Mouse (Mus musculus): ENCODE results near the gene Garnl3.

Gene Garnl3

DNA sequence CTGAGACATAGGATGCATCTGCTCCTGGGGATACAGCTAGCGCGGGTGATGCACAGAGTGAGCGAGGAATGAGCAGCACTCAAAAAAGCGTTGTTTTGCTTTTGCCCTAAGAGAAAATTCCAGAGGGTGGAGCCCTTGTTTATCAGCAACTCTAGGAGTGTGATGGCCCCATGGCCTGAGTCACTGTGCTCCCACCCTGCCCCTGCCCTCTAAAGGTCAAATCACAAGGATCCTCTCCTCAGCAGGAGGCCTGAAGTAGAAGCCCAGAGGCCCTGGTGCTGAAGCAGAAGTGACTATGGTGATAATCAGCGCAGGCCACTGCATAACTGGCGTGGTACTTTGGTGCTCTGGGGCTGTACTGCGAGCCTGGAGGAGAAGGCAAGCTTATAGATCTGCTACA is 28.1 kb upstream of the Garnl3 start:
- in situ Hi-C loops (cut with MboI; ENCODE audit: low pct_unique_long_range_greater_than_20kb in 1 of 2, low sequenced_read_pairs in 2 of 2, unreplicated experiment in 1 of 2): loop anchor here (5.0 kb wide), 1 partner anchor 193 kb away; no protein-coding TSS in a partner anchor

DNA sequence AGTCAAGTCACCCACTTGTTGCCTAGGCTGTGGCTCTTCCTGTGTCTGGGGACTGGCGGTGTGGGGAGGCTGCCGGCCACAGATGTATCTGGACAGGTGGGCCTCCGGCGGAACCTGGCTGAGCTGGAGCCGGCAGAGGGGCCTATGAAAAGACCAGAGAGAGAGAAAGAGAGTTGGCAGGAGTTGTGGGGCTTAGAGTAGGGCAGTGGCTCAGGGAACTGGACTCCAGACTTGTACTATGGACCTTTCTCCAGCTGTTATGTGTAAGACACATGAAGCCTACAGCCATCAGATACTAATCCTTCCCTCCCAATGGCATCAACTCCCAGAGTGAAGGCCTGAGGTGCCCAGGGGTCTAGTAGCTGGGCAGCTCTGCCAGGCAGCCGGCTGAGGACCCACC is 27.4 kb upstream of the Garnl3 start:
- in situ Hi-C loops (cut with MboI; ENCODE audit: low pct_unique_long_range_greater_than_20kb in 1 of 2, low sequenced_read_pairs in 2 of 2, unreplicated experiment in 1 of 2): loop anchor here (5.0 kb wide), 1 partner anchor 193 kb away; no protein-coding TSS in a partner anchor

DNA sequence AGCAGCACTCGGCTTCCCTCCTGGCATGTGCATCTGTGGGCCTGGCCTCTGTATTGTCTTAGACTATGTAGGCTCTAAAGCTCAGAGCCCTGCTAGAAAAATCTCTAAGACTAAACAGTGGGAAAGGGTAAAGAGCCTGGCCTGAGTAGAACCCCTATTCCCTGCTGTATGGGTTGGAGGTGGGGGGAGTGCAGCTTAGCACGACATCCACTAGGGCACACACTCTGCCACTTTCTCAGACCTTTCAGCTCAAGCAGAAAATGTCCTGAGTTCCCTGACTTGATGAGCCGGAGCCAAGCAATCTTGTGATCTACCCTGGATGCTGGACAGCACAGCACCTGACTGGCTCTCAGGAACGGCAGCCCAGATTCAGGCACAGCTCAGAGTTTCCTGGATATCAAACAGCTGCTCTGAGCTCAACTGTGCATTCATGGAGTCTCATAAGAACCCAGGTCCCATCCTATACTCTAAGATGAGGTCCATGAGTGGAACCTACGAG is 24.9 kb upstream of the Garnl3 start:
- in situ Hi-C loops (cut with MboI; ENCODE audit: low pct_unique_long_range_greater_than_20kb in 1 of 2, low sequenced_read_pairs in 2 of 2, unreplicated experiment in 1 of 2): loop anchor here (5.0 kb wide), 1 partner anchor 196 kb away; no protein-coding TSS in a partner anchor

DNA sequence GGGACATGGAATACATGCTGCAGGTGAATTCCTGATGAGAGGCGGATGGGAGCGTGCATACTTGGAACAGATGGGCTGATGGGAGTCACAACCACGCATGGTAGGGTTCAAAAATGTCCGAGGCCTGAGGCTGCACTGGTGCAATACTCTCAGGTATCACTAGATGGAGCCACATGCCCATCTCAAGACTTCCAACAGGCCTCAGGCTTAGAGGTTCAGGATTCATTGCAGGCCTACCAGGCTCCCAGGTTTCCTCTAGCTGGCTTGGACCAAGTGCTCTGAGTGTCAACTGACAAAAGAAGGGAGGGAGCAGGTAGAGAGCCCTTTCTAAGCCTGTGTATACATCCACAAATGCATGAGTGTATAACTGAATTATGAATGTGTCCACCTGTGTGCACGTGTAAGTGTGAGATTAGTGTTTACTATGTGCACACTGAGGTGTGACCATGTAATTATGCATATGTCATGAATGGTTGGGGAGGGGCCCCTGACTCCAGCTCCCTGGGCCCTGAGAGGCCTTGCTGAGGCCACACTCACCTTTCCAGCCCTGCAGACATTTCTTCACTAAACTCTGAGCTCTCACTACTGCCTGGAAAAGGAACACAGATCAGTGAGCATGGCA is 23.4 kb upstream of the Garnl3 start:
- in situ Hi-C loops (cut with MboI; ENCODE audit: low pct_unique_long_range_greater_than_20kb in 1 of 2, low sequenced_read_pairs in 2 of 2, unreplicated experiment in 1 of 2): loop anchor here (5.0 kb wide), 1 partner anchor 197 kb away; no protein-coding TSS in a partner anchor

DNA sequence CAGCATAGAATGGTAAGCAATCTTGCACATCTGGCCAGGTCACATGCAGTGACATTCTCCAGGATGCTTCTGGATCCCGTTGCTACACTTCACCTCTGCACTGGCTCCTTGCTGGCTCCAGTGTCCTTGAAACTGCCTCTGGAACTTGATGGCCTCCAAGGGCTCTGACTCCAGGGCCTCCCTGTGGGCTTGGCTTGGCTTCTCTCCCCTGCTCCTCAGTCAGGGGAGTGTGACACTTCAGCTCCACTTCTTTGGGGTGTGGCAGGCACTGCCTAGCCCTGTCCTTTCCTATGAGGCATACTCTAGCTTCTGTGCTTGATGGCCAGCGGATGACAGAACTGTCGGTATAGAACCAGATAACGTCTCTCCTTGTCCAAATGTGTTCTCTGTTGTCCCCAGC is 15.5 kb upstream of the Garnl3 start:
- in situ Hi-C loops (cut with MboI; ENCODE audit: low pct_unique_long_range_greater_than_20kb in 1 of 2, low sequenced_read_pairs in 2 of 2, unreplicated experiment in 1 of 2): no loop called here

DNA sequence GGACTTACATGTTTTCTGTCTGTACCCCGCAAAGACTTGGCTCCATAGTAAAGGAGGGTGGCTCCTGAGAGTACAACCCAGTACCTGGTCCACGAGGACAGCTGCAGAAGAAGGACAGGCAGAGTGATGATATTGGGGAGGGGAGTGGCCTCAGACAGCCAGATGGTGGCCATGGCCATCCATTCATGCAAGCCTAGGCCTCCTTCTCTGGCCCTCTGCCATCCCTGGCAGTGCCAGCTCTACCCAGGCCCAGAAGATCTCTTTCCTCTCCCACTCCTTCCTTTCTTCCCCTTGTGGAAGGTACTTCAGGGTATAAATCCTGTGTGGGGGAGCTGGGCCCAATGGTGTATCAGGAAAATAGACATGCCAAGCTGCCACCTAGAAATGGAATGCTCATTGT is 11.8 kb upstream of the Garnl3 start:
- in situ Hi-C loops (cut with MboI; ENCODE audit: low pct_unique_long_range_greater_than_20kb in 1 of 2, low sequenced_read_pairs in 2 of 2, unreplicated experiment in 1 of 2): no loop called here

DNA sequence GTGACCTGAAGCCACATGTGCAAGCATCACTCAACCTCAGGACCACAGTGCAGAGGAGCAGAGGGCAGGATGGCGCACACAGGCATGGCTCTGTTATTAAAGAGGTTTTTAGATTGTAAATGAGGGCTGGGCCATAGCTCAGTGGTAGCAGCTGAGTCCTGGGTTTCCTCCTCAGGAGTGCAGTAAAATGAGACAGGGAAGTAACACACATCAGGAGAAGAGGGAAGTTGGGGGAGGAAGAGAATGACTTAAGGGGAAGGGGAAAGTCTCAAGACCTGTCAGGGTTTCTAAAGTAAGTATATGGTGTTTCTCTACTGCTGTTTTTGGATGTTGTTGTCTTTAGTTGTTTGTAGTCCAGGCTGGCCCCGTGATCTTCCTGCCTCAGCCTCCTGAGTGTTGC is 7.0 kb upstream of the Garnl3 start:
- in situ Hi-C loops (cut with MboI; ENCODE audit: low pct_unique_long_range_greater_than_20kb in 1 of 2, low sequenced_read_pairs in 2 of 2, unreplicated experiment in 1 of 2): no loop called here

DNA sequence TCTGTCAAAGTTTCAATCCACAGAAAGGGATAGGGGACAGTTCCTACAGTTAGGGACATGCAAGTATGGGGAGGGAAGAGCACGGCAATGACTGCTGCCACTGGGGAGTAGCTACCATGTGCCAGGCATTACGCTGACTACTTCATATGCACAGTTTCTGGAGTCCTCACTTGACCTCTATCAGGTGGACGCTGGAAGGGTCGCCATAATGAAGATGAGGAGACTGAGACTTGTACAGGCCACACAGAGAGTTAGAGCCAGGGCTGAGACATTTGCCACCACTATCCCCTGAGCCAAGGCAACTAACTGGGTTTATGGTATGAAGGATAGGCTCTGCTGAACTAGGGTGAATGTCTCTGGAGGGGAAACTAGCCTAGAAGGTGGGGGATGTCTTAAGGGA is 6.3 kb upstream of the Garnl3 start:
- in situ Hi-C loops (cut with MboI; ENCODE audit: low pct_unique_long_range_greater_than_20kb in 1 of 2, low sequenced_read_pairs in 2 of 2, unreplicated experiment in 1 of 2): no loop called here

DNA sequence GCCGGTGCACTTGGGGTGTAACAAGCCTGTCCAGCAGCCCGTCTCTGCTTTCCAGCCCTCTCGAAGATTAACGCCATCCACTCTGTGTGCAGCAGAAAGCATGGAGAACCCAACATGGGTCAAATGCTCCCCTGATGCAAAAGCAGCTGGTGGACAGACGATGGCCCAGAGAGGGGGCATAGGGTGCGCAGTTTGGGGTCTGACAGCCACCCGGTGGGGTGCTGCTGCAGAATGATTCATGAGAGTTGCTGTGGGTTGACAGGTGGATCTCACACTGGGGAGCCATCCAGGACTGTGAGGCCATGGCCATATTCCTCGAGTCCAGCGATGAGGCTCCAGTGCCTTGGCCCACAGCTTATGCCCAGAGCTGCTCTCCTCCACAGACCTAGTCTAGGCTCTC is 5.8 kb upstream of the Garnl3 start:
- in situ Hi-C loops (cut with MboI; ENCODE audit: low pct_unique_long_range_greater_than_20kb in 1 of 2, low sequenced_read_pairs in 2 of 2, unreplicated experiment in 1 of 2): no loop called here

DNA sequence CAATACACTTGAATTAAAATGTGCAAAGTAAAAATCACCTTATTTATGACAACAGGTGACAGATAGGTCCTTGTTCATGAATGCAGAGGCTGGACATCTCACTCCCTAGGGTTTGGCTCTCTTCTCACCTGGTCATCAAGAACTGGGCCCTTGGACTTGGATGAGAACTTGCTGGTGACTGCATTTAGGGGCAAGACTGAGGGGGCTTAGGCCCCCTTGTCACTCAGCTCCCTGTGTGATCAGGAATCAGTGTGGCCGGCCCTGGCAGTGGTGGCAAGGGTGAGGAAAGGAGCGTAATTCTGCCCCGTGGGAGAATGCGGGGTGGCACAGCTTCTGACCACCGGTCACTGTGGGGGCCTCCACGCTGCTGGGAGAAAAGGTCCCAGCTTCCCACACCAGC is 4.9 kb upstream of the Garnl3 start:
- in situ Hi-C loops (cut with MboI; ENCODE audit: low pct_unique_long_range_greater_than_20kb in 1 of 2, low sequenced_read_pairs in 2 of 2, unreplicated experiment in 1 of 2): no loop called here

DNA sequence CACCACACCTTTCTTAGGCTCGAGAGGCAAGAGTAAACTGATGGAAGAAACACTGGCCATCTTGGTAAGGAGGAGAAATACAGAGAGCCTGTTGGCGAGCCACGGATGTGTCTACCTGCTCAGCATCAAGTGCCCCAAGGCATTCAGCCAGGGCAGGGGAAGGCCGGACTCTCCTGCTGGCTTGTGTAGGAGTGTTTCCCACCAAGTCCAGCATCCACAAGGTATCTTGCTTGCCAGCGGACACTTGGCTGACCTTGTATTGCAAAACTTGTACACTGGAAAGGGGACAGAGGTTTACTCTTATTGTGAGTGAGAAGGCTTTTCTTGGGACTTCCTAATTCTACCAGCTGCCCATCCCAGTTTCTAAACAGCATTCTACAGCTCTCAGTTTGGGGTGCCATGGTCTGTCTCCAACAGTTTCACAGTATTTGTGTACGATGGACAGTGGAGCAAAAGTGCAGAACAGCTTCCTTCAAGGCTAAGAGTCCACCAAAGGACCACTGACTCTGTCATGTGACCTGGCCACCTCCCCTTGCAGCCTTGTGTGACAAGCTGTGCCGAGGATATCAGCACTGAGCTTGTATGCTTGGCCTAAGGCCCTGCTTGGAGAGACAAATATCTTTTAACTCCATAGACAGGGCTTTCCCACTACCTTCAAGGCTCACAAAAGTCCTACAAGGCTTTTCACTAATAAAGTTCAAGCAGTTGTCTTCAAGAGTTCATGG is 3.5 kb upstream of the Garnl3 start:
- in situ Hi-C loops (cut with MboI; ENCODE audit: low pct_unique_long_range_greater_than_20kb in 1 of 2, low sequenced_read_pairs in 2 of 2, unreplicated experiment in 1 of 2): no loop called here

DNA sequence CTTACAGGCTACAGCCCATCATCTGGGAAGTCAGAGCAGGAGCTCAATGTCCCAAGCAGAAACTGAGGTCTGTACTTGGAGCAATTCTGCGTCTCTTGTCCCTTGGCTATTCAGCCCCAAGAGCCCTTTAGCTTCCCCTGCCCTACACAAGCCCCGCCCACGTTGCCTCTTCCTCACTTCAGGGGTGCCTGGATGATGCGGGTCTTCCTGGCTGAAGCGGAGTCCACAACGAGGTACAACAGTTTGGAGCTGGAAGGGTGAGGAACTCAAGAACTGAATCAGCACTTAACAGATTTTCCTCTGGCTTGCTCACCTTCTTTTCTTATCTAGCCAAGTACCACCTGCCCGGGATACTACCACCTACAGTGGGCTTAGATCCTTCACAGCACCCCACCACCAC is 852 bp upstream of the Garnl3 start:
- in situ Hi-C loops (cut with MboI; ENCODE audit: low pct_unique_long_range_greater_than_20kb in 1 of 2, low sequenced_read_pairs in 2 of 2, unreplicated experiment in 1 of 2): no loop called here

DNA sequence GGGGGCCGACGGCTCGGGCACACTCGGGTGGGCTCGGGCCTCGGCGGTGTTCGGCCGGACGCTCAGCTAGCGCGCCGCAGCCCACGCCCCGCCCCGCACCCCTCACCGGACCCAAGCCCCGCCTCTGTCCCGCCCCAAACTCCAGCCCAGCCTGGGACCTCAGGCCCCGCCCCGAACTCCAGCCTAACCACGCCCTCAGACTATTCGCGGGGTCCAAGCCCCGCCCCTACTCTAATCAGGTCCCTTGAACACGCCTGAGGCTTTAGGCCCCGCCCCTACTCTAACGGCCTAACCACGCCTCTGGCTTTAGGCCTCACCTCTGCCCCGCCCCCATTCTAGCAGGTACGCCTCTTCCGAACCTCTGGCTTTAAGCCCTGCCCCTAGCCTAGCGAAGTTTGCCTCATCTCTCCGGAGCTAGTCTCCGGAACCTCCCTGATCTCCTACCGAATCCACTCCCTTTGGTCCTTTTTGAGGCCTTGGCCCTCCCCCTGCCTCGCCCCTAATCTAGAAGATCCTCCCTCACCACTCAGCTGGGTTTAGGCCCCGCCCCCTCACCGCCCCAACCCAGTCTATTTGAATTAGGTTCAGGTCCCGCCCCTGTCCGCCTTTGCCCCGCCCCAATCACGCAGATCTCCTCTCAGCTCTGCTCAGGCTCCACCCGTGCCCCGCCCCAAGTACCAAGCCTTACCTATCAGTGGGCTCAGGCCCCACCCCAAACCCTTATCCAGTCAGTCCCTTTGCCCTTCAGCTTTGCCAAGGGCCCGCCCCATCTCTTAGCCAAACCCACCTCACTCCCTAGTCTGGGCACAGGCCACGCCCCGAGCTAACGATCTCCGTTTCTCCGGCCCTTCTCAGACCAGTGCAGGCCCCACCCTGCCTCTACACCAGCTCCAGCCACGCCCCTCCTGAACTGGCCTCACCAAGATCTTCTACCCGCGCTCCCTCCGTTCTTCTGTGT is 649 bp downstream of the Garnl3 start:
- in situ Hi-C loops (cut with MboI; ENCODE audit: low pct_unique_long_range_greater_than_20kb in 1 of 2, low sequenced_read_pairs in 2 of 2, unreplicated experiment in 1 of 2): no loop called here

DNA sequence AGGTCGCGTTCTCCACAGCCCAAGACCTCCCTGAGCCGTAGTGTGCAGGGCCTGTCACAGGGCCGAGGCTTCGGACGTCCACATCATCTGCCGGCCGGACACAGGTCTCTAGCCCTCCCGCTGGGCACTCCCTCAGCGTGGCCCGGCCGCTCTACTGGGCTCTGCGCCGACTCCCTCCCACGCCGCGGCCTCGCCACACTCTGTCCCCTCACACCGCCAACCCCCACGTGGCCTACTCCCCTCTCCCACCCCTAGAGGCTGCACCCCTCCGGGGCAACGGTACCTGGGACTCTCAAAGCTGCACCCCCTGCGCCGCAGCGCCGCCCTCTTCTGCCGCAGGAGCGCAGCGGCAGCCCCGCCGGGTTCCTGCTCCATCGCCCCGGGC is 1.3 kb downstream of the Garnl3 start:
- in situ Hi-C loops (cut with MboI; ENCODE audit: low pct_unique_long_range_greater_than_20kb in 1 of 2, low sequenced_read_pairs in 2 of 2, unreplicated experiment in 1 of 2): no loop called here

DNA sequence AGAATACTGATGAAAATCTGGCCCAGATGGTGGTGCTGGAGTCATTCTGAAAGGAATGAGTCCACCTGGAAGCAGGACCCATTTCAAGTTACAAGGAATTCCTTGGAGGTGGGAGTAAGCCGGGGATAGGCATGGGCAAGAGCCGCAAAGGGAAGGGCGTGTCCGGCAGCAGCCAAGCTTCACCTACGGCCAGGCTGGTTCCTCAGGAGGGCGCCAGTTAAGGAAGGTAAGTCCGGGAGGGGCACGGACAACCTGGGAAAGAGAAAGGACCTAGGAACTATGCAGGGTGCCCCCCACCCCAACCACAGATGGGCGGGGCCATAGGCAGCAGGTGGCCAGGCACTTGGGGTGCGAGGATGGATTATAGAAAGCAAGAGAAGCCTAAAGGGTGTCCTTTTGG is 1.8 kb downstream of the Garnl3 start:
- in situ Hi-C loops (cut with MboI; ENCODE audit: low pct_unique_long_range_greater_than_20kb in 1 of 2, low sequenced_read_pairs in 2 of 2, unreplicated experiment in 1 of 2): no loop called here

DNA sequence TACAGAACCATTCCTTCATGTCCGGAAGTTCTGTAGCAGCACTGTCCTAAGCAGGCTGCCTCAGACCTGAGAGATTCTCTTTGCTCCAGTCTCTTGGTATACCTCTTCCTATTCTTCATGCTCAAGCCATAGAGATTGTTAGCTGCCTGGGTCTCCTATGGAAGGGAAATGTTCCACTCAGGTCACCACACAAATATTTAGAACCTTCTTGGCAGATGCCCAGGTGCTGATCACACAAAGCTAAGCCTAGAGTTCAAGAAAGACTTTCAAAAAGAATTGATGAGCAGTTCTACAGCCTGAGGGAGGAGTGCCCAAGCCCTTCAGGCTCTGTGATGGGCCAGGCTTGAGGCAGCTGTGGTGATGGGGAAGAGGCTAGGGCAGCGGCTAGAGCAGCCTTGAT is 2.4 kb downstream of the Garnl3 start:
- in situ Hi-C loops (cut with MboI; ENCODE audit: low pct_unique_long_range_greater_than_20kb in 1 of 2, low sequenced_read_pairs in 2 of 2, unreplicated experiment in 1 of 2): no loop called here

DNA sequence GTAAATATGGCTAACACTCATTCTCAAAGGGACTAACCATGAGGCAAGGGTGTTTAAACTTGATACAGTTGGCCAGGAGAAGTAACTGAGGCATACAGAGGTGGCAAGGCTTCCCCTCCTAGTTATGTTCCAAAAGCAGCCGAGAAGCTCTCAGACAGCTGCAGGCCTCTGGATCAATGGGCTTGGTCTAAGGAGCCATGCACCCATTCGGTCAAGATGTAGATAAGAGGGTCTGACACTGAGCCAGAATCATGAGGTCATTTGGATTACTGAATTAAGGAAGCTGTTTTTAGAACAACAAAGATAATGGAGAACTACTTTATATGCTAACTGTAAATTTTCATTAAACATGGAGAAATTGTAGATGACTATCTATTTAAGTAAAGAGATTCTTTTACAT is 4.2 kb downstream of the Garnl3 start:
- in situ Hi-C loops (cut with MboI; ENCODE audit: low pct_unique_long_range_greater_than_20kb in 1 of 2, low sequenced_read_pairs in 2 of 2, unreplicated experiment in 1 of 2): no loop called here

DNA sequence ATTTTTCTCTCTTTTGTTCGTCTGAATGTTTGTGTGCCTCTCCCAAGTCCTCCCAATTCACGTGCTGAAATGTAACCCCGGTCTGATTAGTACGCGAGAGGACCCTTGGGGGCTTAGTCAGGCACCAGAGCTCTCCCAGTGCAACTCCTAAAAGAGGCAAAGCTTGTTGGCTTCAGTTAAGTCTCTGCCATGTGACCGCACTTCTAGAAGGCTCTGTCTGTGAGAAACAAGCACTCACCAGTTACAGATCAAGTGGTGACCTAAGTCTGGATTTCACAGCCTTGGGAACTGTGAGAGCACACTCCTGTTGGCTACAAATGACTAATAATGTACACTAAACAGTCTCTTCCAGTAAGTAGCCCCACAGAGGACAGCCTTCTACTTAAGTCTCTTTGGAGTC is 8.6 kb downstream of the Garnl3 start:
- in situ Hi-C loops (cut with MboI; ENCODE audit: low pct_unique_long_range_greater_than_20kb in 1 of 2, low sequenced_read_pairs in 2 of 2, unreplicated experiment in 1 of 2): no loop called here

DNA sequence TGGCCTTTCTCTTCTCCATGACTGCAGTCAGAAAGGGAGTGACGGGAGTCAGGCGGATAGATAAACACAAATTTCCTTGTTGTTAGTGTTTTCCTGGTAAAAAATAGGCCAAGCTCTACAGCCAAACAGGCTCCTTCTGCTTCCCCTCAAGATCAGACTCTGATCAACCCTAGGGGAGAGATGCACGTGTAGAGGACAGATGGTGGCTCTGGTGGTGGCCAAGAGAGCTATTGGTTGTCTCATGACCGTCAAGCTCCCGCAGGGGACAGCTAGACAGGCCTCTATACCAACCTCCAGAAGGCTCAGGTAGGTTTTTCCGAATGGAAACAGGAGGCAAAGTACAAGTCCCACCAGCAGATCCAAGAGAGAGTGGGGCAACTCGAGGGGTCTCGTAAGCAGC is 30.9 kb downstream of the Garnl3 start:
- in situ Hi-C loops (cut with MboI; ENCODE audit: low pct_unique_long_range_greater_than_20kb in 1 of 2, low sequenced_read_pairs in 2 of 2, unreplicated experiment in 1 of 2): no loop called here

All from mouse embryonic stem cell (cell line).